Mouse (Mus musculus) adrenal gland, adult 10 weeks (tissue): Measurements from ENCODE around the gene Arl6ip4. TPM values are rescaled to one million over a fixed set of nuclear protein-coding genes. Genes with fewer than 3 reads are reported as not detected.

Experiments
- polyA plus RNA-seq: library from polyadenylated mRNA; stranded (reverse); fragments of 350-450 nt; fragmentation: Illumina TruSeq; extraction: RNeasy Lipid Tissue Mini Kit (QIAGEN cat#74804); gene quantifications from one replicate; pipeline ENCODE4 v1.2.3, GENCODE M21; 2014; ENCODE audit warnings: low read depth, low replicate concordance

Arl6ip4 gene
- polyA plus RNA-seq: 3.7 TPM

DNA sequence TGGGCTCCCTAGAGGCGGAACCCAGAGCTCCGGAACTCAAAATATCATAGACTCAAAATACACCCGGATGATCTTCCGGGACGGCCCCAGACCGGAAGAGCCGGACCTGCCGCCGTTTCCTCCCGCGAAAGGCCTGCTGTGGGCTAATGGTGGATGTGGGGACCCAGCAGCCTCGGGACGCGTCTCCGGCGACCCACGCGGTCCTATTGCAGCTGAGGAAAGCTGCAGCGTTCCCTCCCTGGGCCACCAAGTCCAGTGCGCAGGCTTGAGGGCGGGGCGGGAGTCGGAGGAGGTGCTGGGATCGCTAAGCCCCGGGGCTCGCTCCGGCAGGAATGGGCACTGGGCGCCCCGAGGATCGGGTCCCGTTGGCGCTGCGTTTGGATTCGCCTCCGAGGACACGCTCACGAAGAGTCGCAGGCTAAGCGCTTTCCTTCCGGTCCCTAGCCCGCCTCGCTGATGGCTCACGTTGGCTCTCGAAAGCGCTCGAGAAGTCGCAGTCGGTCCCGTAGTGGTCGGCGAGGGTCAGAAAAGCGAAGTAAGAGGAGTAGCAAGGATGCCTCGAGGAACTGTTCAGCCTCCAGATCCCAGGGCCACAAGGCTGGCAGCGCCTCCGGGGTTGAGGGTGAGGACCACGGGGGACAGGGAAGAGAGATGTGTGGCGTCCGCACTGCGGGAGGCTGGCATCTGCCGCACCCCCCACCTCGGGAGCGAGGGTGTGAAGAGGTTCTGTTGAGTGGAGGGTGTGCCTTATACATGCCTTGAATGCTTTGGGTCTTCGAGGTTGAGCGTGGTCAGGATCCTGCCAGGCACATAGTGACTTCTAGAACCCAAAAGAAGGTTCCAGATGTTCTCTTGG is at the start of gene Arl6ip4:
Arl6ip4 (plus strand) TSS at position 100 of the 856 bp plus-strand sequence.

DNA sequence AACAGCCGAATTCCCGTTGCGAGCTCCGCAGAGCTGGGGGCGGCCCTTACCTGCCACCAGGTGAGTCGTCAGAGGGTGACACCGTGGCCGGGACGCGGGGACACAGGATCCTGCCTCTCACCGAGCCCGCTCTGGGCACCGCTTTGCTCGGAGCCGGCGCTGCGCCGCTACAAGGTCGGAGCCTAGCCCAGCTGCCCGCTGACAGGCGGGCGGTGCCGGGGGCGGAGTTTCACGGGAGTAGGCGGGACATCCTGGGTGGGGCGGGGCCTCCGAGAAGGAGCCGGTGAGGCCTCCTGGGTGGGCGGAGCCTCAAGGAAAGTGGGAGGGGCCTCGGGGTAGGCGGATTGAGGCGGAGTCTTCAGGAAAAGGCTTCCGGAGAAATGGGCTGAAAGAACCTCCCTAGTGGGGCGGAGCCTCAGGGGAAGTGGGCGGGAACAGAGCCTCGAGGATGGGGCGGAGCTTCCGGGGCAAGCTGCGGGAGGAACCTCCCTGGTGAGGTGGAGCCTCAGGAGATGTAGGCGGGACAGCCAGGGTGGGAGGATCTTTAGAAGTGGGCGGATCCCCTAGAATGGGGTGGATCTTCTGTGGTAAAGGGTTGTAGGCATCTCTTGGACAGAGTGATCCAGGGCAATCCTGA is 20.2 kb upstream of the Arl6ip4 start, which contains the start of gene Abcb9:
Abcb9 (minus strand) TSS at position 203 of the 637 bp plus-strand sequence.

DNA sequence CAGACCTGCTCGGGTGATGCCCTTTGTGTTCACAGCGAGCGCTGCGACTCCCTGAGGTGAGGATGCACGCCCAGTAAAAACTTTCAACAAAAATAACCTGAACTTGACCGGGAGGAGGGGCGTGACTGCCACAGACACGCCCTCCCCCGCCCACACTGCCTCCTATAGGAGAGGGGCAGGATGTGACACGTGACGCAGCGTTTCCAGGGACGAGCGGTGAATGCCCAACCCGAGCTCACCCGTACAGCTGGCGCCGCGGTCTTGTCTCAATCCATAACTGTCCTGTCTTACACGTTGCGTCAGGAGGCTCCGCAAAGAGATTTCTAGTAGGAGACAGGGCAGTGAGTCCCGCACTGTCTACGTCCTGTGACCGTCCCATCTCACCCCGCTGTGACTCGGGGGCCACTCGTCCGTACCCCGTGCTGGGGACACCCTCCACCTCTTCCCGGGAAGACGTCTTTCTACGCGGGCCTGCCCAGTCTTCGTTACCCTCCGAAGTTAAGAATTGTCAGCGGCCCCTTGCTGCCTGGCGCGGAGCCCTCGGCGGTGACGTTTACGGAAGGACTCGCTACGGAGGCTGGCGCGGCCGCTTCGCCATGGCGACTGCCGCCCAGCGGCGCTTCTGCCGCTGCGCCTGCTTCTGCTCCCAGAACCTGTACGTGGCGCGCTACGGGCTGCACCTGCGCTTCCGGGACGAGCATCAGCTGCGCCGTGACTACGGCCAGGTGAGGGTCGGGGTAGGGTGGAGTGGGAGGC is 4.0 kb upstream of the Arl6ip4 start, which contains the start of gene Ogfod2:
Ogfod2 (plus strand) TSS at position 556 of the 756 bp plus-strand sequence.

Other genes with a start within 250 kb of the Arl6ip4 start
- gene Hcar1, start 236.1 kb upstream of the Arl6ip4 start, polyA plus RNA-seq: 3.0 TPM
- gene Denr, start 208.9 kb upstream of the Arl6ip4 start, polyA plus RNA-seq: 329 TPM
- gene Gm43518, start 188.7 kb upstream of the Arl6ip4 start, polyA plus RNA-seq: not detected
- gene Ccdc62, start 185.4 kb upstream of the Arl6ip4 start, polyA plus RNA-seq: 4.1 TPM
- gene Hip1r, start 142.5 kb upstream of the Arl6ip4 start, polyA plus RNA-seq: 0.29 TPM
- gene Vps37b, start 83.8 kb upstream of the Arl6ip4 start, polyA plus RNA-seq: 23.1 TPM
- 0.58 TPM for gene Abcb9, start 20.3 kb upstream of the Arl6ip4 start, polyA plus RNA-seq
- 3.1 TPM for gene Ogfod2, start 3.8 kb upstream of the Arl6ip4 start, polyA plus RNA-seq
- 8.6 TPM for gene Pitpnm2, start 133.7 kb downstream of the Arl6ip4 start, polyA plus RNA-seq
- 11.8 TPM for gene Mphosph9, start 211.9 kb downstream of the Arl6ip4 start, polyA plus RNA-seq
- 34.5 TPM for gene 2810006K23Rik, start 212.0 kb downstream of the Arl6ip4 start, polyA plus RNA-seq
- 227 TPM for gene Cdk2ap1, start 247.0 kb downstream of the Arl6ip4 start, polyA plus RNA-seq